Mouse (Mus musculus) adrenal gland, postnatal 0 days (tissue): Measurements from ENCODE around the gene Sfrp2. TPM values are rescaled to one million over a fixed set of nuclear protein-coding genes. Genes with fewer than 3 reads are reported as not detected.

ENCODE experiments used
- polyA plus RNA-seq: library from polyadenylated mRNA; unstranded; fragments of >200 nt; fragmentation: Nextera tagmentation; extraction: Ambion mirVana; gene quantifications from 2 replicates; pipeline ENCODE4 v1.2.1, GENCODE M21; 2015

Sfrp2 gene
- 31.1 and 37.4 TPM in 2 replicates for polyA plus RNA-seq

DNA sequence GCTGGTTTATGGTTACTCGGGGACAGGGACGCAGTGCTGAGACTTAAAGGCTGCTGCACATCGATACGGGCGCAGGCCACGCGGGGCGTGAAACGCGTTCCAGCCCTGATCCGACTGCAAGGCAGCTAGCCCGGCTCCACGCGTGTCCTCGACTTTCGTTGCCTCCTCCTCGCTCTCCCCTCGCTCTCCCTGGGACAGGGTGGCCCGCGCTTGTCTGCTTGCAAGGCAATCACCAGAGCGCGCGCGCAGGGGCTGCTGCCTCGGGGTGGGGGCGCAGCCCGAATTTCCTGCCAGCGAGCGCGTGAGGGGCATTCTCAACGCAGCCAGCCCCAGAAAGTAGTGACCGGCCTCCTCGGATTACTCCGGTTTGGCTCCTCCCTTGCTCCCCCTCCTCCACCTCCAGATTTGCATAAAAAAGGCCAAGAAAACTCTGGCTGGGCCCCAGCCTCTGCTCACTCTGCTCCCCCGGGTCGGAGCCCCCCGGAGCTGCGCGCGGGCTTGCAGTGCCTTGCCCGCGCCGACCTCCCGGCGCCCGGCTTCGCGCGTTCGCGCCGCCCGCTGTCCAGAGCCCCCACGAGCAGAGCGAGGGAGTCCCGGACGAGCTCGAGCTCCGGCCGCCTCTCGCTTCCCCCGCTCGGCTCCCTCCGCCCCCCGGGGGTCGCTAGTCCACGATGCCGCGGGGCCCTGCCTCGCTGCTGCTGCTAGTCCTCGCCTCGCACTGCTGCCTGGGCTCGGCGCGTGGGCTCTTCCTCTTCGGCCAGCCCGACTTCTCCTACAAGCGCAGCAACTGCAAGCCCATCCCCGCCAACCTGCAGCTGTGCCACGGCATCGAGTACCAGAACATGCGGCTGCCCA, at the start of gene Sfrp2:
Gene Sfrp2, plus strand, starts transcription at position 451 of the 855 bp plus-strand sequence.

Other genes starting within 250 kb of the Sfrp2 start
- 2.5 and 4.7 TPM in 2 replicates for gene Tlr2, start 75.4 kb downstream of the Sfrp2 start, polyA plus RNA-seq